Mouse (Mus musculus): Measurements from ENCODE around the gene Bloc1s1. TPM values are rescaled to one million over a fixed set of nuclear protein-coding genes. Genes with fewer than 3 reads are reported as not detected.

Bloc1s1 gene
- polyA plus RNA-seq, 1 experiment from 2014 or later, result 191 TPM

- Histone ChIP-seq H3K4me1 (replicated peaks; ENCODE audit: control insufficient read depth, insufficient read depth, low read length) (peaks cover 15% of the 10 kb centered on the region), H3K9me3 (ENCODE audit: control insufficient read depth, low read length) (no peaks in the 10 kb centered on the region)
- ATAC-seq (replicated peaks; ENCODE audit: low FRiP score), result peak; percentile 68
Observed at GRCm38 (mm10) chr10:128888941-128889827, 34.7 kb downstream of the Bloc1s1 start.

GRCm38 (mm10) chr10:128882067-128882466 lies 41.8 kb downstream of the Bloc1s1 start:
- Histone ChIP-seq H3K4me1 (replicated peaks; ENCODE audit: control insufficient read depth, insufficient read depth, low read length) (no peaks in the 10 kb centered on the region), H3K4me3 (ENCODE audit: low read depth, low read length) (no peak overlapping the region), H3K27ac (ENCODE audit: low read depth, low read length) (no peak overlapping the region), H3K9me3 (ENCODE audit: control insufficient read depth, low read length) (no peaks in the 10 kb centered on the region), H3K4me2 (ENCODE audit: low read depth, low read length, severe bottlenecking) (no peak overlapping the region), H3K27me3 (ENCODE audit: control insufficient read depth, insufficient read depth, low read length) (no peaks in the 10 kb centered on the region), H3K36me3 (ENCODE audit: control insufficient read depth, insufficient read depth, low read length) (no peaks in the 10 kb centered on the region; the same call in 1 of the 2 replicates), H3K9ac (ENCODE audit: low read length) (no peak overlapping the region)
- ATAC-seq (replicated peaks; ENCODE audit: low FRiP score) (no peak), DNase-seq (ENCODE audit: low spot score) (no peak)
- WGBS, result 83% methylated on average over 5 of the region's 5 CpGs

More at GRCm38 (mm10) chr10:128888941-128889827, 34.7 kb downstream of the Bloc1s1 start:
- Histone ChIP-seq H3K9ac (ENCODE audit: low read length) (peak overlapping the region; percentile 60), H3K4me3 (ENCODE audit: low read depth, low read length) (peak overlapping the region; percentile 79), H3K27ac (ENCODE audit: low read depth, low read length) (peak overlapping the region; percentile 84), H3K4me2 (ENCODE audit: low read depth, low read length, severe bottlenecking) (peak overlapping the region; percentile 87), H3K36me3 (ENCODE audit: control insufficient read depth, insufficient read depth, low read length) (no peaks in the 10 kb centered on the region; the same call in 1 of the 2 replicates), H3K27me3 (ENCODE audit: control insufficient read depth, insufficient read depth, low read length) (no peaks in the 10 kb centered on the region)
- 0% methylated on average over 7 of the region's 7 CpGs for WGBS
- DNase-seq (ENCODE audit: low spot score), result peak; percentile 85

- no peaks in the 10 kb centered on the region for H3K4me1 ChIP-seq (replicated peaks; ENCODE audit: control insufficient read depth, insufficient read depth, low read length)
- H3K4me3 ChIP-seq (ENCODE audit: low read depth, low read length), result no peak overlapping the region
- ATAC-seq (replicated peaks; ENCODE audit: low FRiP score) (no peak), DNase-seq (ENCODE audit: low spot score) (no peak)
- no peak overlapping the region for H3K9ac ChIP-seq (ENCODE audit: low read length)
- H3K27ac ChIP-seq (ENCODE audit: low read depth, low read length), result no peak overlapping the region
- WGBS, result 92% methylated on average over 2 of the region's 2 CpGs
- H3K4me2 ChIP-seq (ENCODE audit: low read depth, low read length, severe bottlenecking), result no peak overlapping the region
- H3K36me3 ChIP-seq (ENCODE audit: control insufficient read depth, insufficient read depth, low read length), result no peaks in the 10 kb centered on the region; the same call in 1 of the 2 replicates
- no peaks in the 10 kb centered on the region for H3K9me3 ChIP-seq (ENCODE audit: control insufficient read depth, low read length)
- H3K27me3 ChIP-seq (ENCODE audit: control insufficient read depth, insufficient read depth, low read length), result no peaks in the 10 kb centered on the region
Observed at GRCm38 (mm10) chr10:128878811-128879210, 45.0 kb downstream of the Bloc1s1 start.

- no peak for ATAC-seq (replicated peaks; ENCODE audit: low FRiP score)
- Histone ChIP-seq H3K36me3 (ENCODE audit: control insufficient read depth, insufficient read depth, low read length) (no peaks in the 10 kb centered on the region; the same call in 1 of the 2 replicates), H3K9ac (ENCODE audit: low read length) (no peak overlapping the region), H3K9me3 (ENCODE audit: control insufficient read depth, low read length) (no peaks in the 10 kb centered on the region), H3K4me2 (ENCODE audit: low read depth, low read length, severe bottlenecking) (no peak overlapping the region), H3K27me3 (ENCODE audit: control insufficient read depth, insufficient read depth, low read length) (no peaks in the 10 kb centered on the region), H3K4me1 (replicated peaks; ENCODE audit: control insufficient read depth, insufficient read depth, low read length) (no peaks in the 10 kb centered on the region), H3K4me3 (ENCODE audit: low read depth, low read length) (no peak overlapping the region), H3K27ac (ENCODE audit: low read depth, low read length) (no peak overlapping the region)
- no peak for DNase-seq (ENCODE audit: low spot score)
Observed at GRCm38 (mm10) chr10:128878291-128878690, 45.5 kb downstream of the Bloc1s1 start.

GRCm38 (mm10) chr10:128870341-128870740 lies 53.5 kb downstream of the Bloc1s1 start:
- 88% methylated on average over 3 of the region's 3 CpGs for WGBS

More at GRCm38 (mm10) chr10:128870341-128870740, 53.5 kb downstream of the Bloc1s1 start:
- ATAC-seq (replicated peaks; ENCODE audit: low FRiP score) (no peak), DNase-seq (ENCODE audit: low spot score) (no peak)
- H3K27me3 ChIP-seq (ENCODE audit: control insufficient read depth, insufficient read depth, low read length), result no peaks in the 10 kb centered on the region
- no peak overlapping the region for H3K9ac ChIP-seq (ENCODE audit: low read length)
- H3K27ac ChIP-seq (ENCODE audit: low read depth, low read length), result no peak overlapping the region
- no peak overlapping the region for H3K4me3 ChIP-seq (ENCODE audit: low read depth, low read length)
- H3K9me3 ChIP-seq (ENCODE audit: control insufficient read depth, low read length), result no peaks in the 10 kb centered on the region
- H3K4me1 ChIP-seq (replicated peaks; ENCODE audit: control insufficient read depth, insufficient read depth, low read length), result no peaks in the 10 kb centered on the region
- H3K4me2 ChIP-seq (ENCODE audit: low read depth, low read length, severe bottlenecking), result no peak overlapping the region
- peaks cover 6% of the 10 kb centered on the region; the same call in 1 of the 2 replicates for H3K36me3 ChIP-seq (ENCODE audit: control insufficient read depth, insufficient read depth, low read length)

Other genes starting within 250 kb of the Bloc1s1 start
- 10.8 and 11.7 TPM in 2 replicates for gene Suox, start 250.0 kb downstream of the Bloc1s1 start, polyA plus RNA-seq (2014; fragmentation: Nextera tagmentation; extraction: Ambion mirVana)
- gene Rab5b, start 227.8 kb downstream of the Bloc1s1 start, polyA plus RNA-seq (2014; fragmentation: Nextera tagmentation; extraction: Ambion mirVana), result 78.8 and 79.1 TPM in 2 replicates
- gene Pmel, start 219.8 kb downstream of the Bloc1s1 start, polyA plus RNA-seq (2014; fragmentation: Nextera tagmentation; extraction: Ambion mirVana), result 1.8 and 4.5 TPM in 2 replicates
- gene Cdk2, start 219.0 kb downstream of the Bloc1s1 start, polyA plus RNA-seq (2014; fragmentation: Nextera tagmentation; extraction: Ambion mirVana), result 119 and 120 TPM in 2 replicates
- 3.9 and 4.0 TPM in 2 replicates for gene Dgka, start 179.2 kb downstream of the Bloc1s1 start, polyA plus RNA-seq (2014; fragmentation: Nextera tagmentation; extraction: Ambion mirVana)
- 47.6 and 51.4 TPM in 2 replicates for gene Pym1, start 176.1 kb downstream of the Bloc1s1 start, polyA plus RNA-seq (2014; fragmentation: Nextera tagmentation; extraction: Ambion mirVana)
- gene Mmp19, start 133.1 kb downstream of the Bloc1s1 start, polyA plus RNA-seq (2014; fragmentation: Nextera tagmentation; extraction: Ambion mirVana), result 0.51 and 0.60 TPM in 2 replicates
- gene Dnajc14, start 120.0 kb downstream of the Bloc1s1 start, polyA plus RNA-seq (2014; fragmentation: Nextera tagmentation; extraction: Ambion mirVana), result 38.6 and 38.8 TPM in 2 replicates
- 22.7 and 24.2 TPM in 2 replicates for gene Tmem198b, start 119.7 kb downstream of the Bloc1s1 start, polyA plus RNA-seq (2014; fragmentation: Nextera tagmentation; extraction: Ambion mirVana)
- gene Sarnp, start 106.7 kb downstream of the Bloc1s1 start, polyA plus RNA-seq (2014; fragmentation: Nextera tagmentation; extraction: Ambion mirVana), result 263 and 284 TPM in 2 replicates
- gene Ormdl2, start 102.4 kb downstream of the Bloc1s1 start, polyA plus RNA-seq (2014; fragmentation: Nextera tagmentation; extraction: Ambion mirVana), result 70.1 and 73.0 TPM in 2 replicates
- gene Gdf11, start 32.3 kb downstream of the Bloc1s1 start, polyA plus RNA-seq (2014; fragmentation: Nextera tagmentation; extraction: Ambion mirVana), result 10.5 and 11.7 TPM in 2 replicates
- 144 and 151 TPM in 2 replicates for gene Cd63, start 23.0 kb downstream of the Bloc1s1 start, polyA plus RNA-seq (2014; fragmentation: Nextera tagmentation; extraction: Ambion mirVana)
- gene Rdh5, start 1.1 kb downstream of the Bloc1s1 start, polyA plus RNA-seq (2014; fragmentation: Nextera tagmentation; extraction: Ambion mirVana), result 12.3 and 12.6 TPM in 2 replicates
- 0.65 and 0.69 TPM in 2 replicates for gene Itga7, start 9.8 kb upstream of the Bloc1s1 start, polyA plus RNA-seq (2014; fragmentation: Nextera tagmentation; extraction: Ambion mirVana)
- not detected in 2 replicates for gene Mettl7b, start 37.0 kb upstream of the Bloc1s1 start, polyA plus RNA-seq (2014; fragmentation: Nextera tagmentation; extraction: Ambion mirVana)
- gene Olfr9, start 65.4 kb upstream of the Bloc1s1 start, polyA plus RNA-seq (2014; fragmentation: Nextera tagmentation; extraction: Ambion mirVana), result not detected in 2 replicates
- not detected in 2 replicates for gene Olfr763, start 86.8 kb upstream of the Bloc1s1 start, polyA plus RNA-seq (2014; fragmentation: Nextera tagmentation; extraction: Ambion mirVana)
- not detected in 2 replicates for gene Olfr764-ps1, start 115.9 kb upstream of the Bloc1s1 start, polyA plus RNA-seq (2014; fragmentation: Nextera tagmentation; extraction: Ambion mirVana)
- not detected in 2 replicates for gene Olfr765, start 126.0 kb upstream of the Bloc1s1 start, polyA plus RNA-seq (2014; fragmentation: Nextera tagmentation; extraction: Ambion mirVana)
- gene Olfr766-ps1, start 144.9 kb upstream of the Bloc1s1 start, polyA plus RNA-seq (2014; fragmentation: Nextera tagmentation; extraction: Ambion mirVana), result not detected in 2 replicates
- gene Olfr767, start 158.9 kb upstream of the Bloc1s1 start, polyA plus RNA-seq (2014; fragmentation: Nextera tagmentation; extraction: Ambion mirVana), result not detected in 2 replicates
- gene Olfr768, start 175.3 kb upstream of the Bloc1s1 start, polyA plus RNA-seq (2014; fragmentation: Nextera tagmentation; extraction: Ambion mirVana), result not detected in 2 replicates
- not detected in 2 replicates for gene Olfr769, start 193.8 kb upstream of the Bloc1s1 start, polyA plus RNA-seq (2014; fragmentation: Nextera tagmentation; extraction: Ambion mirVana)
- gene Olfr770, start 215.0 kb upstream of the Bloc1s1 start, polyA plus RNA-seq (2014; fragmentation: Nextera tagmentation; extraction: Ambion mirVana), result not detected in 2 replicates
- not detected in 2 replicates for gene Olfr771, start 240.7 kb upstream of the Bloc1s1 start, polyA plus RNA-seq (2014; fragmentation: Nextera tagmentation; extraction: Ambion mirVana)

Measured in forebrain, embryonic 11.5 days (tissue).